Mouse (Mus musculus) MEL (cell line): ENCODE measurements around the gene Dusp16.

ENCODE experiments used
- CTCF ChIP-seq, 3 experiments: IDR thresholded peaks in 2 of 3; conservative IDR thresholded peaks in 1 of 3; 2 replicates each; pipeline ENCODE4 v1.5.1; 2011 to 2012; ENCODE audit warnings: low read length in 3 of 3, low read depth in 2 of 3, mild to moderate bottlenecking in 2 of 3, improper control_type of control experiment in 1 of 3, inconsistent platforms in 1 of 3, mixed read lengths in 1 of 3, moderate library complexity in 1 of 3; ENCODE audit not compliant: control insufficient read depth in 1 of 3, insufficient read depth in 1 of 3, poor library complexity in 1 of 3, severe bottlenecking in 1 of 3
- MAFK ChIP-seq: IDR thresholded peaks from 2 replicates; pipeline ENCODE4 v1.6.1; 2011; ENCODE audit warnings: low read depth, mild to moderate bottlenecking, low read length, improper control_type of control experiment, borderline replicate concordance
- MAZ ChIP-seq: IDR thresholded peaks from 2 replicates; pipeline ENCODE4 v1.6.1; 2012; ENCODE audit warnings: low read depth, mild to moderate bottlenecking, inconsistent platforms, low read length, improper control_type of control experiment
- POLR2A ChIP-seq, 2 experiments: IDR thresholded peaks; 2 replicates each; pipeline ENCODE4 v1.6.1; 2011 to 2012; ENCODE audit warnings: low read length in 2 of 2, mild to moderate bottlenecking in 2 of 2, control low read depth in 1 of 2, improper control_type of control experiment in 1 of 2, low read depth in 1 of 2, moderate library complexity in 1 of 2; ENCODE audit not compliant: control insufficient read depth in 1 of 2, insufficient read depth in 1 of 2, poor library complexity in 1 of 2
- TAL1 ChIP-seq: IDR thresholded peaks from 2 replicates; pipeline ENCODE4 v1.6.1; 2012; ENCODE audit warnings: mild to moderate bottlenecking, inconsistent platforms, low read length, moderate library complexity, mixed read lengths
- ZNF384 ChIP-seq: IDR thresholded peaks from 2 replicates; pipeline ENCODE4 v1.6.1; 2012; ENCODE audit warnings: low read depth, mild to moderate bottlenecking, inconsistent platforms, low read length, improper control_type of control experiment

DNA sequence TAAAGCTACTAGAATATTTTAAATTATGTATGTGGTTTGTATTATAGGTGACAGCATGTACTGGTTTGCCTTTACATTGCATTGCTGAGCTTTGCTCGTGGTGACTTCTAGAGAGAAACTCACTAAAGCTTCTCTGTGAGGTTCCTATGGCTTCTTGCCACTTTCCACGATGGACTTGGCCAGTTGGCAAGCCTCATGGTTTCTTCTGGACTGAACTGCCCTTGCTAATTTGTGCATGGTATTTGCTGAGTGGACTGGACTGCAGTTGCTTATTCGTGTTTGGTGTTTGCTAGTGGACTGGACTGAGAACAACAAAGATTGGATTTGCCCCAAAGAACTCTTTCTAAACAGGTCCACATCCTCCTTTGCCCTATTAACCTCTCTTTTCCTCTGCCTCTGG, 55.6 kb downstream of the Dusp16 start:
- TF ChIP-seq TAL1 (no peak), ZNF384 (no peak), MAFK (no peak), CTCF (IDR thresholded peaks at IDR 0.05 in 2 of 3, conservative IDR thresholded peaks at IDR 0.05 in 1 of 3; ENCODE audit: control insufficient read depth in 1 of 3, insufficient read depth in 1 of 3, low read depth in 2 of 3, low read length in 3 of 3, poor library complexity in 1 of 3, severe bottlenecking in 1 of 3) (no peak), MAZ (no peak), POLR2A (IDR thresholded peaks at IDR 0.05; ENCODE audit: control insufficient read depth in 1 of 2, insufficient read depth in 1 of 2, low read depth in 1 of 2, low read length in 2 of 2, poor library complexity in 1 of 2) (no peak)
